Mouse (Mus musculus): ENCODE measurements at regions not wholly inside any gene's neighbourhood (a gene's known extent, or its start where the extent isn't known, plus 50 kb on each side); places are given as distances from the start of the nearest gene placed in this dataset.

DNA sequence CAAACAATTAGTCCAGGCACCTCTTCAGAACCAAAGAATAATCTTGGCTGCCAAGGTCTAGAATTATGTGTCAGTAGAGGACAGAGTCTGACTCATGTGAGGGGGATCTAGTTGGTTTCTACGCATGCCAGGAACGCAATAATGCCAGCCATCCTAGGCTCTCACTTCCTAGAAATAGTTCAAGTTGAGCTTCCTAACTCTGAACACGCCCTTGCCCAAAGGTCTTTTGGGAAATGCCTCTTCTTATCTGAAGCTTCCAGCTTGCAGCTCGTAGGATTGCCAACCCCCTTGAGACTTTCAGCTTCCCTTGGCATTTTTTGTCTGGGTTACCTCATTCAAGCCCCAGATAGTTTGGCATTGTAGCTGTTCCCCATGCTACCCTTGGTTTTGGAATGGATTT, 233.1 kb downstream of the Epha4 start:
- TF ChIP-seq CTCF (conservative IDR thresholded peaks at IDR 0.05; ENCODE audit: low read length), result no peak
- TF ChIP-seq NANOG (IDR thresholded peaks at IDR 0.05; ENCODE audit: borderline replicate concordance, low read length), result no peak
- no peak for TF ChIP-seq POU5F1 (IDR thresholded peaks at IDR 0.05; ENCODE audit: borderline replicate concordance, low read length)
